Mouse (Mus musculus) small intestine, adult 2 months (tissue): ENCODE measurements around the gene Olfr1248.

Experiments
- CTCF ChIP-seq: fragments of 200-500 bp; IDR thresholded peaks from 2 replicates; pipeline ENCODE4 v1.5.1; 2012; ENCODE audit warnings: low read depth, mild to moderate bottlenecking, control low read depth, inconsistent platforms, low read length, moderate library complexity, mixed read lengths; ENCODE audit not compliant: insufficient replicate concordance, insufficient read length; ENCODE audit errors: extremely low read depth
- POLR2A ChIP-seq: fragments of 200-500 bp; IDR thresholded peaks from 2 replicates; pipeline ENCODE4 v1.6.1; 2012; ENCODE audit warnings: low read depth, mild to moderate bottlenecking, control low read depth, inconsistent platforms, low read length, moderate library complexity

- TF ChIP-seq POLR2A (no peak), CTCF (no peak)
These were observed 25.0 kb downstream of the Olfr1248 start, which contains the start of gene Olfr1246 for GRCm38 (mm10) chr2:89593057-89593456.
